Mouse (Mus musculus): ENCODE results near the gene Pdk2. TPM values are rescaled to one million over a fixed set of nuclear protein-coding genes. Genes with fewer than 3 reads are reported as not detected.

Pdk2 gene
- 61.5 TPM for polyA plus RNA-seq (2021)

DNA sequence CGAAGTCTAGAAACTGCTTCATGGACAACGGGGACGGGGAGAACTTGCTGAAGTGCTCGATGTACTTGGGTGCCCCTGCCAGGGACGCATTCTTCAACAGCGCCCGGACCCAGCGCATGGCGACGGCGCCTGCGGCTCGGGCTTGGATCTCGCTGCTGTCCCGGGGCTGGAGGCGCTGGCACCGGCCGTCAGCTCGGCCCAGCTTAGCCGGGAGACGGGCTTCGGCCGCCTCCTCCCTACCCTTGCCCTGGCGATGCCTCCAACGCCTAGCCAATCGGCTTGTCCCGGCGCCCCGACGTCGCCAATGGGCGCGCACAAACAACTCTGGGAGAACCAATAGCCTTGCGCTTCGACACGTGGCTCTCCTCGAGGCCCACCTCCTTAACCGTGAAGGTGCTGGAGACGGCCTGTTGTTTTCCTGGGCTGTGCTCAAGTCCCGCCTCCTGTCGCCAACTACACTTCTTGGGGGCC, at the start of gene Pdk2:
Pdk2 (minus strand) TSS at position 216 of the 471 bp plus-strand sequence.
- in situ Hi-C loops (cut with MboI; ENCODE audit: low pct_unique_long_range_greater_than_20kb) = loop anchor here (5.0 to 10.0 kb wide), 3 partner anchors 64 to 214 kb away; partner anchors contain the start of gene Sgca
- POLR2A ChIA-PET = interaction anchor here (0.5 to 1.3 kb wide), 6 partner anchors 16 to 64 kb away, joined by 3 to 5 read pairs (median 4); partner anchors contain the start of gene Samd14
- peak; percentile 87 for ATAC-seq
- H3K27me3 ChIP-seq = no peaks in the 10 kb centered on the region
- CTCF ChIA-PET = interaction anchor here (0.7 to 2.9 kb wide), 9 partner anchors 10 to 63 kb away, joined by 3 to 16 read pairs (median 4); no protein-coding TSS in a partner anchor
- TF ChIP-seq CTCF (IDR thresholded peaks at IDR 0.05) = no peak
- peak; percentile 84 for DNase-seq (ENCODE audit: low read depth, low spot score)

DNA sequence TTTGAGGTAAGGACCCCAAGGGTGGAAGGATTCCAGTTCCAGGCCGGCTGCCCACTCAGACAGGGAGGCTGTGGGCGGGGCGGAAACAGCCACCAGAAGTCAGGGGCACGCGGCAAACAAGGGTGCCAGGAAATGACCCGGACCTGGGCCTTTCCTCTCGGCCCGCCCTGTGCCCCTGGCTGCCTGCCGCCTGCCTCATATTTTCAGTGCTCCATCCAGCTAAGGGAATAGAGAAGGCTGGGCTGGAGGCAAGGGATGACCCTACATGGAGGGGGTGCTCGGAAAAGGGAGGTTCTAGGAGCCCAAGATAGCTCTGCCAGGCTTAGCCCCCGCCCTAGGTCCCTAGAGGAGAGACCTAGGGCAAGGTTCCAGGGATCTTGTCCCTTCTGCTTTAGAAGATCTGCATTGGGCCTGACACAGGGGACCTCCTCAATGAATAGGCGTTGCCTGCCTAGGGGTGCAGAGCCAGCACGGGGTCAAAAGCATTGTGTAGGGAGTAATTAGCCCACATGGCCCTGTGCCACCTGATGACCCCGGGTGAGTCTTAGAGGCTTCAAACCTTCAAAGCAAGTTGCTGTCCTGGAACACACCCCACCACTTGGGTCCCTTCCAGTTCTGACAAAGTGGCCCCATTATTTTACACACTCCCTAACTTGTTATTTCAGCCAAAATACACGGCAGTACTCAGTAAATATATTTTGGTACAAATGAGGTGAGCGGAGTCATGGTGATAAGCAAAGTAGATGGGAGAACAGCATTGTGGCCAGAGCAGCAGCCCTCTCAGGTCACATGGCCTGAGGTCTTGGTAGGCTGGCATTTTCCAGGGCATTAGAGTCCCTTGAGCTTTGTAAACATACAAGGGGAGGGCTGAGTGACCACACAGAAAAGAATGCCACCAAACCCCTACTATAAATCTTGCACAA, 48.0 kb upstream of the Pdk2 start:
- no peak for DNase-seq (ENCODE audit: low read depth, low spot score)
- no peak for TF ChIP-seq CTCF (IDR thresholded peaks at IDR 0.05)
- POLR2A ChIA-PET = interaction anchor here (0.5 to 3.6 kb wide), 6 partner anchors 9 to 102 kb away, joined by 3 to 27 read pairs (median 3); partner anchors contain the start of gene Itga3
- in situ Hi-C loops (cut with MboI; ENCODE audit: low pct_unique_long_range_greater_than_20kb) = loop anchor here (25.0 kb wide), 1 partner anchor 1173 kb away; the partner anchor contains the start of gene Hoxb9
- CTCF ChIA-PET = interaction anchor here (1.3 kb wide), 1 partner anchor 12 kb away, joined by 6 read pairs; the partner anchor contains the start of gene Itga3
- ATAC-seq = peak; percentile 44
- no peaks in the 10 kb centered on the region for H3K27me3 ChIP-seq

DNA sequence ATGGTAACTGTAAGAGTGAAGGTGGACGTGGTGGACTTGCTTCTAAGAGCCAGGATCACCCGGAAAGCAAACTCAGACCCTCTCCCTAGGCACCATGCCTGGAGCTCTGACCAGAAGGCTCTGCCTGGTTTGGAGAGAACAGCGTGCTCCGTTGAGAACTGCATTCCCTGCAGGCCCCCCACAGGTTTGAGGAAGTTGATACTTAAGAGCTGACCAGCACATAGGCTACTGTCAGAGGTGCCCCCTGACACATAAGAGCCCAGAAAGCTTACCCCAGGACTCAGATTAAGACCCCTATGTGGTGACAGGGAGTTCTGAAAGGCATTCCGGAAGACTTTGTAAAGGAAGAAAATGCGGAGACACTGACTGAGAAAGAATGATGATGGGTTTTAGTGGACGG, 47.1 kb upstream of the Pdk2 start:
- no peak for TF ChIP-seq CTCF (IDR thresholded peaks at IDR 0.05)
- POLR2A ChIA-PET = interaction anchor here (0.5 to 3.6 kb wide), 6 partner anchors 10 to 101 kb away, joined by 3 to 27 read pairs (median 4); partner anchors contain the start of gene Itga3
- DNase-seq (ENCODE audit: low read depth, low spot score) (no peak), ATAC-seq (no peak)
- CTCF ChIA-PET = interaction anchor here (0.7 to 1.3 kb wide), 2 partner anchors 11 to 168 kb away, joined by 3 to 6 read pairs; partner anchors contain the start of gene Itga3
- no peaks in the 10 kb centered on the region for H3K27me3 ChIP-seq
- in situ Hi-C loops (cut with MboI; ENCODE audit: low pct_unique_long_range_greater_than_20kb) = loop anchor here (25.0 kb wide), 1 partner anchor 1174 kb away; the partner anchor contains the start of gene Hoxb9

DNA sequence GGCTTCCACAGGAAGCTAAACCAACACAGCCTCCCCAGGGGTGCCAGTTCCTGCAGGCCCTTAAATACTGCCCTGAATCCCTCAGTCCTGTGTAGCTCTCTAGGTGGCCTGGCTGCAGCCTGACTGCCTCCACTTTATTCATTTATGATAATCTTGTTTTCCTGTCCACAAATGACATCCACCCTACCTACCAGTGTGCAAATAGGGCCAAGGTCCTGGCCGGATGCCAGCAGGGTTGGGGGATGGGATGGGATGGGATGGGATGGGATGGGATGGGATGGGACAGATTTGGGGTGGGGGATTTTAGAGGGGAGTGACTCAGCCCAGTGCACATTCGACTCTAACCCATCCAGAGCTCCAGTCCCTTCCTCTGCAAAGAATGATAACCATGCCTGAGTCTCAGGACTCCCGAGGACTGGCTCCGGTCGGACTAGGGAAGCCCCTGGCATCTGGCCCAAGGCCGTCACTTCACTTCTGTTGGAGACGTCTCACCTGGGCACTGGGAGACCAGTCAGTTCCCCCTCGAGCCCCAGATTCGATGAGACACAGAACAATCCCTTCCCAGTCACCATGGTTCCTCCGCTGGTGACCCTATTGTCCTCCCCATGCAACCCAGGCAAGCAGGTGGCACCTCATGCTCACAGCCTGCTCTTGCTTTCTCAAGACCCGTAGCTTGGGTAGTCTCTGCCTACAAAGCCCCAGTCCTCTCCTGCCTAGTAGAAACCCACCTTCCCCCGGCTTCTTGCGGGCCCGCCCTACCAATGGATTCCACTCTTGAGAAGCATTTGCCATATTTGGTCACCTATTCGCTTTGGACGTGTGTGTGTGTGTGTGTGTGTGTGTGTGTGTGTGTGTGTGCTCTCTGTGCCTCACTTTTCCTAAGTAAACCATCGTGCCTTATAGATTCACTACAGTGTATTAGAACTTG, 46.4 kb upstream of the Pdk2 start:
- ATAC-seq = no peak
- H3K27me3 ChIP-seq = no peaks in the 10 kb centered on the region
- DNase-seq (ENCODE audit: low read depth, low spot score) = no peak
- no peak for TF ChIP-seq CTCF (IDR thresholded peaks at IDR 0.05)
- ChIA-PET CTCF (interaction anchor here (0.7 to 2.8 kb wide), 10 partner anchors 10 to 168 kb away, joined by 3 to 12 read pairs (median 6); partner anchors contain the start of gene Itga3), POLR2A (interaction anchor here (0.8 to 3.9 kb wide), 7 partner anchors 9 to 18 kb away, joined by 3 to 27 read pairs (median 4); partner anchors contain the start of gene Itga3)
- in situ Hi-C loops (cut with MboI; ENCODE audit: low pct_unique_long_range_greater_than_20kb) = loop anchor here (25.0 kb wide), 1 partner anchor 1175 kb away; the partner anchor contains the start of gene Hoxb9

DNA sequence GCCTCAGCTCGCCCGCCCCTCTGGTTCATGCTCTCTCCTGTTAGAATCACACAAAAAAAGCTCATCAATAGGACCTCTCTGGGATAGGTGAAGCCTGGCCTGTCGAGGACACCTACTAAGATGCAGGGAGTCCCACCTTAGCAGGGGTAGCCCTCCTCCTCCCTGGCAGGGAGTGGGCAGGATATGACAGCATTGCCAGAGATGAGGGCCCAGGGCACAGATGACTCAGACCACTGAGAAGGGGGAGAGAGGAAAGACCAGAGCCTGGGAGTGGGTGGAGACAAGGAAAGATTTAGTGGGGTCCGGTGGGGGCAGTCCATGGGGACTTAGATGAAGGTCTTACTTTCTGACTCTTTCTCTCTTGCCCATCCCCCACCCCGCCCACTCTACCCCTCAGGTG, 45.1 kb upstream of the Pdk2 start:
- ATAC-seq (peak; percentile 41), DNase-seq (ENCODE audit: low read depth, low spot score) (no peak)
- ChIA-PET CTCF (interaction anchor here (1.5 to 2.8 kb wide), 7 partner anchors 8 to 47 kb away, joined by 3 to 12 read pairs (median 7); partner anchors contain the start of gene Itga3), POLR2A (interaction anchor here (0.7 to 3.9 kb wide), 5 partner anchors 9 to 40 kb away, joined by 3 to 27 read pairs (median 6); partner anchors contain the start of gene Itga3)
- no peak for TF ChIP-seq CTCF (IDR thresholded peaks at IDR 0.05)
- in situ Hi-C loops (cut with MboI; ENCODE audit: low pct_unique_long_range_greater_than_20kb) = loop anchor here (25.0 kb wide), 1 partner anchor 1176 kb away; the partner anchor contains the start of gene Hoxb9
- no peaks in the 10 kb centered on the region for H3K27me3 ChIP-seq

DNA sequence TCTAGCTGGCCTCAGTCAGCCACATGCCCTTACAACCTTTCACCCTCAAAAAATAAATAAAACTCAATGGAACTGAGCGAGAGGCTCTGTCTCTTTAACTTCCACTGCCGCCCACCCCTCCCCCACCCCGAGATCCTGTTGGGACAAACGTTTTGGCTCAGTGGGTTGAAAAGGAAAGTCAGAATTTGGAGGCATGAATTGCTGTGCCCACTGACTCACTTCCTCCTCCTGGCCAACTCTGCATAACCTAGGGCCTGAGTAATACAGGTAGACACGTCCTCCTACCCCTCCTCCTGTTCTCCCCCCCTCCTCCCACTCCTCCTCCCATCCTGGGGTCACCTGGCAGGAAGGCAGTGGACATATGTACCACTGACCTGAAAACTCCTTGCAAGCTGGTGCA, 44.6 kb upstream of the Pdk2 start:
- DNase-seq (ENCODE audit: low read depth, low spot score) = no peak
- POLR2A ChIA-PET = interaction anchor here (0.7 to 3.9 kb wide), 4 partner anchors 8 to 40 kb away, joined by 3 to 27 read pairs (median 8); partner anchors contain the start of gene Itga3
- CTCF ChIA-PET = interaction anchor here (1.5 to 2.8 kb wide), 5 partner anchors 8 to 47 kb away, joined by 3 to 12 read pairs (median 7); partner anchors contain the start of gene Itga3
- in situ Hi-C loops (cut with MboI; ENCODE audit: low pct_unique_long_range_greater_than_20kb) = loop anchor here (25.0 kb wide), 1 partner anchor 1177 kb away; the partner anchor contains the start of gene Hoxb9
- no peak for TF ChIP-seq CTCF (IDR thresholded peaks at IDR 0.05)
- H3K27me3 ChIP-seq = no peaks in the 10 kb centered on the region
- peak; percentile 14 for ATAC-seq

DNA sequence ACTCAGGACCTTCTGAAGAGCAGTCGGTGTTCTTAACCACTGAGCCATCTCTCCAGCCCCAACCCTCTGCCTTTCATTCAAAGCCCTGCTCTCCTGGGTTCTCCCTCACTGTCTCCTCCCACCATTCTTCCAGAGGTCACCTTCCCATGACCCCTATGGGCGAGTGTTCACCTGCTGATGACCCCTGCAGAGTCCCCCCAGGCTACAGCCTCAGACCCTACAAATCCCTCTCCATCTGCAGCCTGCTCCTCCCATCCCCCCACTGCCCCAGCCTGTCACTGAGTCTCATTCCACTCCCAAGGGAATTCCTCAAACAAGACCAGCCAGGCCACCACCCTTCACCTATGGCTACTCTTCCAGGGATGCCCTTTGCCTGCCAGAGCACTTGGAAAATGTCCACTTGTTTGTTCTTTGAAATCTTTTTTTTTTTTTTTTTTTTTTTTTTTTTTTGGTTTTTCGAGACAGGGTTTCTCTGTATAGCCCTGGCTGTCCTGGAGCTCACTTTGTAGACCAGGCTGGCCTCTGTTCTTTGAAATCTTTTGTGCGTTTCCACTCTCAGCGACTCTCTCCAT, 43.7 kb upstream of the Pdk2 start:
- DNase-seq (ENCODE audit: low read depth, low spot score) (no peak), ATAC-seq (no peak)
- in situ Hi-C loops (cut with MboI; ENCODE audit: low pct_unique_long_range_greater_than_20kb) = loop anchor here (25.0 kb wide), 1 partner anchor 1177 kb away; the partner anchor contains the start of gene Hoxb9
- H3K27me3 ChIP-seq = no peaks in the 10 kb centered on the region
- POLR2A ChIA-PET = interaction anchor here (3.9 kb wide), 1 partner anchor 13 kb away, joined by 13 read pairs; no protein-coding TSS in a partner anchor
- CTCF ChIA-PET = interaction anchor here (2.8 kb wide), 1 partner anchor 20 kb away, joined by 12 read pairs; no protein-coding TSS in a partner anchor
- no peak for TF ChIP-seq CTCF (IDR thresholded peaks at IDR 0.05)

DNA sequence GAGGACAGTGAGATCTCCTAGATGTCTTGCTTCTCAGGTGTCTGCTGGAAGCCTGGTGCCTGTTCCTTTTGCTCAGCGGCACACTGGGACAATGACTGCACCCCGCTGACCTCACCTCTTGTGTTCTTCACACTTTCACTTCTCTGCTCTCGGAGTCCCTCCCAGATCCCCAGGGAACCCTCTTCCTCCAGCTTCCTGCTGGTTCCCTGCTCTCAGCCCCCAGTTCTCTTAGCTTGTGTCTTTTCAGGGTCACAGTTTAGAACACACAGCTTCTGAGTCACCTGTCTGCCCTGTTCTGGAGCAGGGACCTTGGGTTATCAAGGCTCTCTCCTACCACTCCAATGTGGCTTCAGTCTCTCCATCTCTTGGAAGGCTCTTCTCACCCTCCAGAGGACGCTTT, 43.0 kb upstream of the Pdk2 start:
- no peak for DNase-seq (ENCODE audit: low read depth, low spot score)
- ChIA-PET POLR2A (interaction anchor here (3.9 kb wide), 1 partner anchor 12 kb away, joined by 13 read pairs; no protein-coding TSS in a partner anchor), CTCF (interaction anchor here (1.0 to 2.1 kb wide), 2 partner anchors 14 to 20 kb away, joined by 3 to 5 read pairs; no protein-coding TSS in a partner anchor)
- in situ Hi-C loops (cut with MboI; ENCODE audit: low pct_unique_long_range_greater_than_20kb) = loop anchor here (25.0 kb wide), 1 partner anchor 1178 kb away; the partner anchor contains the start of gene Hoxb9
- no peak for TF ChIP-seq CTCF (IDR thresholded peaks at IDR 0.05)
- ATAC-seq = no peak
- no peaks in the 10 kb centered on the region for H3K27me3 ChIP-seq

Measured in Patski (cell line).